Mouse (Mus musculus): ENCODE data around the gene Mctp2.
"Not testable (repeated sequence)": the region's sequence is repeated elsewhere in the genome, so short reads cannot be mapped to it uniquely, and the experiment has no call there.

Gene Mctp2

GRCm38 (mm10) chr7:72271546-72271945, 34.9 kb downstream of the Mctp2 start:
- no peak for DNase-seq (ENCODE audit: low spot score)

GRCm38 (mm10) chr7:72269994-72270393, 36.4 kb downstream of the Mctp2 start:
- DNase-seq (ENCODE audit: low spot score) = no peak

GRCm38 (mm10) chr7:72260766-72261655, 45.4 kb downstream of the Mctp2 start:
- DNase-seq (ENCODE audit: low spot score) = no peak

DNA sequence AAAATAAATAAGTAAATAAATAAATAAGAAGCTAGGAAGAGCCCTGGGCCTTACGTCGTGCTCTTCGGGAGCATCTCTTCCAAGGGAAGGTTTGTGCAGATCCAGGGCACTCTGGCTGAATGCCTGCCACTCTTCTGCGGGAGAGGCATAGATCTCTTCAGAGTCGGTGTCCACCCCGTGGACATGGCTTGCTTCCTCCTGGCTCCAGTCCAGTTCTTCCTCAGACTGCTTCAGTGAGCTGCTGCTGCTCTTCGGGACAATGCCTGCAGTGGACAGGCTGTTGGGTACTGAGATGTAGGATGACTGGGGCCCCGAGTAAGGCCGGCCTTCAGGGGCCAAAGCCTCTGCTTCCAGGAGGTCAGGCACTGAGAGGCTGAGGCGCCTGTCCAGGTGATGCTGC, 47.4 kb downstream of the Mctp2 start:
- DNase-seq (ENCODE audit: low spot score) = no peak

DNA sequence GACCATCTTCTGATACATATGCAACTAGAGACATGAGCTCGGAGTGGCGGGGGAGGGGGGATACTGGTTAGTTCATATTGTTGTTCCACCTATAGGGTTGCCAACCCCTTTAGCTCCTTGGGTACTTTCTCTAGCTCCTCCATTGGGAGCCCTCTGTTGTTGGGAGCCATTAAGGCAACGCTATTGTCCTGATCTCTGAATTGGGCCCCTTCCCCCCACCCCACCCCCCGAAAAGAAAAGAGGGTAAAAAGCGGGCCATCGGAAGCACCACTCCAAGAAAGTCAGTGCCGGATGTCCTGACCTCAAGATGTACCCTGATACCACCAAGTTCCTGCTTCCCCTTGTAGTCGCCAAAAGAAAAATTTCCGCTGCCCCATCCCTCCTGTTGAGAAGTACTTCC, 56.1 kb downstream of the Mctp2 start:
- DNase-seq (ENCODE audit: low spot score) = not testable (repeated sequence)

DNA sequence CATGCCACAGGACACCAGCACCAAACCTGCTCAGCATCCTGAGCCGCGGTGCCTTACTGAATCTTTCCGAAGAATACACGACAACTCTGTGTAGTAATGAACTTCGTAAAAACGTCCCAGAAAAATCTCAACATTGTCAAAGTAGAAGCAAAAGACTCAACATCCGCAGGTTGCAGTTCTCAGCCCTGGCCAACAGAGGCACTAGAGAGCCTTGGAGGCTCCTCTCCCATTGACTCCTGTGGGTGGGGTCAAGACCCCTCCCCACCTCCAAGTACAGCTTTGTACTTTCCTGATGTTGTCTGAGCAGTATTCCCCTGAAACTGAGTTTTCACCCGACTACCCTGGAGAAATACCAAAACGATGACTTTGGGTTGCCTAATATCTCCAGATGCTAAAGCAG, 65.1 kb downstream of the Mctp2 start:
- DNase-seq (ENCODE audit: low spot score) = no peak

GRCm38 (mm10) chr7:72239782-72240493, 66.5 kb downstream of the Mctp2 start:
- no peak for DNase-seq (ENCODE audit: low spot score)

DNA sequence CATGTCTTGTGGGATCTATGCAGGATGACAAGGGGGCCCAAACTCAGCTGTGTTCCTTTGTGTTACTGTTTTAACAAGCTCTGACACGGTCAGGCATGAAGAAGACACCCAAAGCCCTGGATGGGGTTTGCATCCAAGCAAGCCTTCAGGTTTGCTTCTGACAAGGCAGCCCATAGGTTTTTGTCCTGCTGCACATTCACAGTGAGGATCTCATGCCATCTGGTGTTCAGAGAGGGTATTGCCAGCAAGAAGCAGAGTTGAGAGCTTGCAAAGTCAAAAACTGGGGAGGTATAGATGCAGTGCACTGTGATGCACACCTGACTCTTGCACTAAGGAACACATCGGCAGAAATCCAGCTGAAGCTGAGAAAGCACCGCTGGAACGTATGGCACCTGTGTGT, 67.8 kb downstream of the Mctp2 start:
- DNase-seq (ENCODE audit: low spot score) = peak; percentile 82

- no peak for DNase-seq (ENCODE audit: low spot score)
Observed at GRCm38 (mm10) chr7:72234433-72234998, 71.9 kb downstream of the Mctp2 start.

- DNase-seq (ENCODE audit: low spot score) = no peak
Observed at GRCm38 (mm10) chr7:72231182-72231877, 75.1 kb downstream of the Mctp2 start.

GRCm38 (mm10) chr7:72229925-72230324, 76.5 kb downstream of the Mctp2 start:
- no peak for DNase-seq (ENCODE audit: low spot score)

DNA sequence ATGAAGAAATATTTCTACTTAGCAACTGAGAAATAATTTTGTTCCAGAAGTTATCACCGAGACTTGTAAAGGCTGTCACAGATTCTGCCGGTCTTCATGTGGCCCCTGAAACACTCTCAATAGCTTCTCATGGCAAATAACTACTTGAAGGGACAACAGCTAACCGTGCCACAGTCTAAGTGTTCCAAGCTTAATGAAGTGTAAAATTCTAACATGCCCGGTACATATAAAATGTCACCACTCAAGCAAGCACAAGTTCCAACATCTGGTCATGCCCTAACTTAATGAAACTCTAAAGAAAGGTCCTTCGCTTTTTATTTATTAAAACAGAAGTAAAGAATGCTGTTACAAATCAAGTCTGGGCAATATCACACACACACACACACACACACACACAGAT, 82.8 kb downstream of the Mctp2 start:
- DNase-seq (ENCODE audit: low spot score) = no peak

DNA sequence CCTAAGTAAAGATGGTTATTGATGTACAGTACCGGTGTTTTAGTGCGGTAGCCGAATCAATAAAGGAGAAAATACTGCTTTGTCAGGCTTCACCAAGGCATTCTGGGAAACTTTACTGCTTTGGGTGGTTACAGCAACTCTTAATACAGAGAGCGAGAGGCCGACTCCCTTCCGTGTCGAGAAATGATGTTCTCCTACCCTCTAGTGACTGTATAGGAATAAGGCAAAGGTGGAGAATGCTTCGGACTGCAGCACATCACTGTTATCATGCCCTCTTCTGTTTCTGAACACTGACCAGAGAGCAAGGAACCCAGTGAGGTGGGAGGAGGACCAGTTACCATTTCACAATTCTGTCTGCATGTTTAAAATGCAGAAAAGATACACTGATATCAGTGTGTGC, 83.9 kb downstream of the Mctp2 start:
- no peak for DNase-seq (ENCODE audit: low spot score)

DNA sequence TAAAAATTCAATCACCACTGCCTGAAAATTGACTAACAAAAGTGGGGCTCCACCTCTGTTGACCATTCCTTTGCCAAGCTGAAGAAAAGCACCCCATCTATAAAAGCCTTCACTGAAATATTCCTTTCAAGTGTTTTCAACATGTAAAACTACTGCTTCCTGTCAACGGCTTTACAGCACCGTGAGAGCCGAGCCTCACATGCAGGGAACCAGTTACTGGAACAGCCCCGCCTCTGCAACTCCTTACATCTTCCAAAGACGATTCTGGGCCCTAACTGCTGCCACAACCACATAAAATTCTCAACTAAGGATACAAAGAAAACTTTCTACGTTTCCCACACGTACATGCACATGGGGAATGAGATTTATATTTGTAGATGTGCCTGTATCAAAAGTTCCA, 88.4 kb downstream of the Mctp2 start:
- no peak for DNase-seq (ENCODE audit: low spot score)

DNA sequence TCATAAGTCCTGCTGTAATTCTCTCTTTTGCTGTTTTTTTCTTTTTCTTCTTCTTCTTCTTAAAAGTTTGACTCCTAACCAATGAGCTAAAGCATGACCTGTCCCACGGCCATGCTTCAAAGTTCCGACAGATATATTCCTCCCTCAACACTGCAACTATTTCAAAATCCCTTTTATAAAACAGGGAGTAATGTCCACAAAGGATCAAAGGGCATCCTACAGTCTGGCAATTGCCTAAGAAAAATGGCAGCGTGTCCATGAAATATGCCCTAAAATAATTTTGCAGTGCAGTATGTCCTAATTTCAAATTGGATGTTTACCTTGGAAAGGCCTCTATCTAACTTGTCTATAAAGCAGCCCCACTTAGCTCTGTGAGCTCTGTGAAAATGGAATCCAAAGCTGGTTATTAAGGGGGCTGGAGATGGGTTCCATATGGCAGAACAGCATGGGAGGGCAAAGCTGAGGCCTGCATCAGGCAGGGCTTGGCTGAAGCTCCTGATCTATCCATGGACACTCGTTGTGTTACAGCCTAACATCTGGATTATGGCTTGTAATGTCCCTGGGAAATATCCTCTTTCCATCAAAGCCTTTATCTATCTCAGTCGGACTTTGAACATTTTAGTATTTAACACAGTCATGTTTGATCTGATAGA, 90.7 kb downstream of the Mctp2 start:
- DNase-seq (ENCODE audit: low spot score) = no peak

DNA sequence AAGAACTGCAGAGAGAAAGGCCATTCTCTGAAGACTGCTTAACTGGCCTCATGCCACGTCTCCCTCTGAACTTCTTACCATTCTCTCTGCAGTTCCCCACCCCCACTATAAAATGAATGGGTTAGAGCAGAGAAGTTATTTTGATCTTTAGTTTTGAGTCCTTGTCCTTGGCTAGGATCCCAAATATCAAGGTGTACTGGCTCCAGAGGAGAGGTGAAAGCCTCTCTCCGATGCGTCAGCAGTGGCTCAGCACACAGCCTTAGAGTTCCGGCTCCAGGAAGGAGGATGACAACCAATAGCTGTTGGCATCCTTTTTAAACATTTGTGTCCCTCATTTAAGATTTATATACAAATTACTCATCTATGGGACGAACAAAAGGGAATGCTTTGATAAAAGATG, 96.2 kb downstream of the Mctp2 start:
- no peak for DNase-seq (ENCODE audit: low spot score)

- no peak for DNase-seq (ENCODE audit: low spot score)
Observed at GRCm38 (mm10) chr7:72209296-72209695, 97.1 kb downstream of the Mctp2 start.

DNA sequence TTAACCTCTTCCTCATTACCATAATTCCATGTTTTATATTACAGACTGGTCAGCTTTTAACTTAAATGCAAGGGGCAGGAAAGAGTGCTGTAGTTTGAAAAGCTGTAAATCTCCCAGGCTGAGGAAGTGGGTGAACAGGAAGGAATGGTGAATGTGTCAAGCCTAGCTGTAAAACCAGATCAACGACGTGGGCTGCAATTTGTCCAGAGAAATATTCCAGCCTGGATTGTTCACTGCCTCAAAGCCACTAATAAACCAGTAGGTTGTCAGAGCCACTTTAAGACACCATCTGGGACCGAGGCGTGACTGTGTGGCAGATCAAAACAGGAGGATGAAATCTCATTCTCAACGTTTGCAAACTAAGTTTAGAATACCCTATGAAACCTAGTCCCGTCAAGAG, 99.6 kb downstream of the Mctp2 start:
- no peak for DNase-seq (ENCODE audit: low spot score)

GRCm38 (mm10) chr7:72195709-72196108, 110.7 kb downstream of the Mctp2 start:
- no peak for DNase-seq (ENCODE audit: low spot score)

- no peak for DNase-seq (ENCODE audit: low spot score)
Observed at GRCm38 (mm10) chr7:72193304-72193703, 113.1 kb downstream of the Mctp2 start.

- no peak for DNase-seq (ENCODE audit: low spot score)
Observed at GRCm38 (mm10) chr7:72181651-72182050, 124.8 kb downstream of the Mctp2 start.

GRCm38 (mm10) chr7:72169320-72169719, 137.1 kb downstream of the Mctp2 start:
- no peak for DNase-seq (ENCODE audit: low spot score)
